Mouse (Mus musculus): ENCODE data around the gene Exoc6. TPM values are rescaled to one million over a fixed set of nuclear protein-coding genes. Genes with fewer than 3 reads are reported as not detected.

Gene Exoc6
- total and polyA plus RNA-seq, 2 experiments, result 6.4 to 21.8 TPM

DNA sequence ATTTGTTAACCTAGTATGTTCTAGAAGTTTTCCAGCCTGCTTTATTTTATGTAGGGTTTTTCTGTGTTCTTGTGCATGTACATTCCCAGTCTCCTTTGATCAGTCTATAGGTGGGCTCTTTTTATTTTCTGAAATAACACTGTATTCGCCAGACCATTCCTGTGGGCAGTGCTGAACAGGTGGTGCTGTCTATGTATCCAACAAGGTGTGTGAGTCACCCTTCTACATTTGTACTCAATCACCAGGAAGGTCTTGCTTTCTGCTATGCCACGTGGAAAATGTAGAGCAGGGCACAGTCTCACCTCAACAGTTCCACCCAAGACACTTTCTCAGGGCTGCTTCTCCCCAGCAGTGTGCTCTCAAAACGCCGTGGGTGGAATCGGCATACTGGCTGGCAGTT is 118.4 kb downstream of the Exoc6 start:
- TF ChIP-seq POLR2A (IDR thresholded peaks at IDR 0.05; ENCODE audit: extremely low read depth, insufficient read depth, low read length), result no peak
- TF ChIP-seq CTCF (IDR thresholded peaks at IDR 0.05; ENCODE audit: low read depth, low read length), result no peak
- H3K79me2 ChIP-seq (ENCODE audit: control insufficient read depth, insufficient read depth, low read length), result peaks cover 4% of the 10 kb centered on the region; the same call in 1 of the 2 replicates
- H3K27ac ChIP-seq (replicated peaks; ENCODE audit: insufficient read depth, low read depth, low read length), result no peak overlapping the region
- no peaks in the 10 kb centered on the region for H3K36me3 ChIP-seq (ENCODE audit: control insufficient read depth, insufficient read depth, low read length)
- no peaks in the 10 kb centered on the region for H3K4me1 ChIP-seq (ENCODE audit: control insufficient read depth, insufficient read depth, low read length)
- 91% methylated on average over 5 of the region's 5 CpGs for WGBS
- no peaks in the 10 kb centered on the region for H3K27me3 ChIP-seq (ENCODE audit: control insufficient read depth, insufficient read depth, low read length)
- DNase-seq (ENCODE audit: extremely low read depth, low read depth, low spot score), result no peak
- H3K4me3 ChIP-seq (ENCODE audit: insufficient read depth, low read depth, low read length), result no peak overlapping the region
- no peak overlapping the region for H3K9ac ChIP-seq (ENCODE audit: low read depth, low read length)

DNA sequence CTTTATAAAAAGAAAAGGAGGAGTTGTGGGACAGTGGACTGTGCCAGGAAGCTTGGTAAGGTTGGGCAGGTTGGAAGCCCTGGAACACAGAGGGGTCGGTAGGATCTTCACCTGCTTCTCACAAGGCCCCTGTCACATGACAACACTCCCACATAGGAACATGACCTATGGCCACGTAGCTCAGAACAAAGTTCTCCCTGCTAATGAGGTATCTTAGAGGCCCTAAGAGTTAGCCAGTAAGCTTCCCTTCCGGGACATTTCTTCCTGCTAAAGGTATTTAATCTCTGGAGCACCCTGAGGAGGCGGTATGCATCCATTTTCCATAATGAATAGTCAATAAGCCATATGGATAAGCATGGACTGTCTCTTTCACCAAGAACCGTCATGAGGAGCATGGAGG is 119.3 kb downstream of the Exoc6 start:
- H3K27ac ChIP-seq (replicated peaks; ENCODE audit: insufficient read depth, low read depth, low read length), result no peak overlapping the region
- no peaks in the 10 kb centered on the region for H3K4me1 ChIP-seq (ENCODE audit: control insufficient read depth, insufficient read depth, low read length)
- H3K4me3 ChIP-seq (ENCODE audit: insufficient read depth, low read depth, low read length), result no peak overlapping the region
- peaks cover 4% of the 10 kb centered on the region; the same call in 1 of the 2 replicates for H3K79me2 ChIP-seq (ENCODE audit: control insufficient read depth, insufficient read depth, low read length)
- 90% methylated on average over 5 of the region's 5 CpGs for WGBS
- no peaks in the 10 kb centered on the region for H3K27me3 ChIP-seq (ENCODE audit: control insufficient read depth, insufficient read depth, low read length)
- TF ChIP-seq CTCF (IDR thresholded peaks at IDR 0.05; ENCODE audit: low read depth, low read length), result no peak
- no peak for TF ChIP-seq POLR2A (IDR thresholded peaks at IDR 0.05; ENCODE audit: extremely low read depth, insufficient read depth, low read length)
- DNase-seq (ENCODE audit: extremely low read depth, low read depth, low spot score), result no peak
- H3K9ac ChIP-seq (ENCODE audit: low read depth, low read length), result no peak overlapping the region
- no peaks in the 10 kb centered on the region for H3K36me3 ChIP-seq (ENCODE audit: control insufficient read depth, insufficient read depth, low read length)

DNA sequence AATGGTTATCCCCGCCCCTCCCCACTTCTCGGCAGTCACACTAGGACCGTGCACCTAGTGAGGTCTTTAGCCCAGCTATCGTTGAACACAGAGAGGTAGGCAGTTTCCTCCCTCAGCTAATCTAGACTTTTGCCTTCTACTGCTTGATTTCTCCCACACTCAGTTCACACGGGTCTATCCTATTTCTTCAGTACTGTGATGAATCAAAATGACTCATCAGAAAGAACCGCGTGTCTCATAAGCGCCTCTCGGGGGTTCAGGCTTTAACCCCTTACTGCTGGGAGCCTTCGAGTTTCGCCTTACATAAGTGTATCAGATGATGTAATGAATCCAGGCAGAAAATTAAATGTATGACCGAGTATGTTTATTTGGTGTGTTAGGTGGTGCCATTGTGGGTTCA is 123.2 kb downstream of the Exoc6 start:
- TF ChIP-seq POLR2A (IDR thresholded peaks at IDR 0.05; ENCODE audit: extremely low read depth, insufficient read depth, low read length), result no peak
- TF ChIP-seq CTCF (IDR thresholded peaks at IDR 0.05; ENCODE audit: low read depth, low read length), result no peak
- H3K4me1 ChIP-seq (ENCODE audit: control insufficient read depth, insufficient read depth, low read length), result no peaks in the 10 kb centered on the region
- no peak overlapping the region for H3K4me3 ChIP-seq (ENCODE audit: insufficient read depth, low read depth, low read length)
- peaks cover under 1% of the 10 kb centered on the region; the same call in 1 of the 2 replicates for H3K79me2 ChIP-seq (ENCODE audit: control insufficient read depth, insufficient read depth, low read length)
- H3K27ac ChIP-seq (replicated peaks; ENCODE audit: insufficient read depth, low read depth, low read length), result no peak overlapping the region
- DNase-seq (ENCODE audit: extremely low read depth, low read depth, low spot score), result no peak
- H3K27me3 ChIP-seq (ENCODE audit: control insufficient read depth, insufficient read depth, low read length), result no peaks in the 10 kb centered on the region
- 82% methylated on average over 12 of the region's 12 CpGs for WGBS
- H3K9ac ChIP-seq (ENCODE audit: low read depth, low read length), result no peak overlapping the region
- no peaks in the 10 kb centered on the region for H3K36me3 ChIP-seq (ENCODE audit: control insufficient read depth, insufficient read depth, low read length)

DNA sequence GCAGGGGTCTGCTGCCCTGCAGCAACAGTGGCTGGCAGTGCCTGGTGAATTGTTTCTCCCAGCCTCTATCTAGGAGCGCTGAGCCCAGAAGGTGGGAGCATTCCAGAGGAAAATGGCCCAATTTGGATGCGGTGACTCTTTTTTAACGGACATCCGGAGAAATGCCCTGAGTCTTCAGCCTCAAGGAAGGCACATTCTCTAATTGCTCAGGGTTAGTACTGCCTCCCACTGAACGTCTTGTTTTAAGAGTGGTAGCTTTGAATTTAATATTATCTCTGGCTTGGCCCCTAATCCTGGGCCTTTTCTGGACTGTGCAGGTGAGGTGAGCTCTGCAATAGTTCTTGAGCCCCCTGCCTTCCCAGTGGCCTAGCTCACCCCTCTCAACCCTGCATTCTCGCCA is 135.1 kb downstream of the Exoc6 start, which contains the start of gene Cyp26c1:
Gene Cyp26c1 (plus strand): TSS at position 301 of the 400 bp plus-strand sequence.
- Histone ChIP-seq H3K4me1 (ENCODE audit: control insufficient read depth, insufficient read depth, low read length) (no peaks in the 10 kb centered on the region), H3K79me2 (ENCODE audit: control insufficient read depth, insufficient read depth, low read length) (no peaks in the 10 kb centered on the region; the same call in 1 of the 2 replicates), H3K9ac (ENCODE audit: low read depth, low read length) (no peak within 1 kb of the TSS), H3K27me3 (ENCODE audit: control insufficient read depth, insufficient read depth, low read length) (no peaks in the 10 kb centered on the region), H3K4me3 (ENCODE audit: insufficient read depth, low read depth, low read length) (no peak within 1 kb of the TSS), H3K27ac (replicated peaks; ENCODE audit: insufficient read depth, low read depth, low read length) (no peak within 1 kb of the TSS), H3K36me3 (ENCODE audit: control insufficient read depth, insufficient read depth, low read length) (peaks cover 6% of the 10 kb centered on the region; the same call in 1 of the 2 replicates)
- WGBS, result 87% methylated on average over 6 of the region's 6 CpGs
- no peak for DNase-seq (ENCODE audit: extremely low read depth, low read depth, low spot score)
- no peak for TF ChIP-seq POLR2A (IDR thresholded peaks at IDR 0.05; ENCODE audit: extremely low read depth, insufficient read depth, low read length)
- TF ChIP-seq CTCF (IDR thresholded peaks at IDR 0.05; ENCODE audit: low read depth, low read length), result no peak

DNA sequence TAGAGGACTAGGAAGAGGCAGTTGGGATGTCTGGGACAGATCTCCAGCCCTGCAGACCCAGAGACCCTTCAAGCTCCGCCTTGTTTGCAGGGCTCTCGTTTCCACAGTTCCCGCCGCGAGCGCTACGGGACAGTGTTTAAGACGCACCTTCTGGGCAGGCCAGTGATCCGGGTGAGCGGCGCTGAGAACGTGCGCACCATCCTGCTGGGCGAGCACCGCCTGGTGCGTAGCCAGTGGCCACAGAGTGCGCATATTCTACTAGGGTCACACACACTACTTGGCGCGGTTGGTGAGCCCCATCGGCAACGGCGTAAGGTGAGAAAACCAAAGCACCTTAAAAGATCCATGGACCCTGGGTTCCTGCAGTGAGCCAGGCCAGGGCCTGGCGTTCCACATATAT is 136.1 kb downstream of the Exoc6 start:
- WGBS, result 84% methylated on average over 23 of the region's 23 CpGs
- Histone ChIP-seq H3K27ac (replicated peaks; ENCODE audit: insufficient read depth, low read depth, low read length) (no peak overlapping the region), H3K79me2 (ENCODE audit: control insufficient read depth, insufficient read depth, low read length) (no peaks in the 10 kb centered on the region; the same call in 1 of the 2 replicates), H3K36me3 (ENCODE audit: control insufficient read depth, insufficient read depth, low read length) (peaks cover 9% of the 10 kb centered on the region; the same call in 1 of the 2 replicates), H3K4me1 (ENCODE audit: control insufficient read depth, insufficient read depth, low read length) (no peaks in the 10 kb centered on the region), H3K9ac (ENCODE audit: low read depth, low read length) (no peak overlapping the region), H3K4me3 (ENCODE audit: insufficient read depth, low read depth, low read length) (no peak overlapping the region), H3K27me3 (ENCODE audit: control insufficient read depth, insufficient read depth, low read length) (no peaks in the 10 kb centered on the region)
- DNase-seq (ENCODE audit: extremely low read depth, low read depth, low spot score), result no peak
- TF ChIP-seq CTCF (IDR thresholded peaks at IDR 0.05; ENCODE audit: low read depth, low read length), result no peak
- no peak for TF ChIP-seq POLR2A (IDR thresholded peaks at IDR 0.05; ENCODE audit: extremely low read depth, insufficient read depth, low read length)
